Mouse (Mus musculus) MEL (cell line): ENCODE results near the gene Tmem50a. TPM values are rescaled to one million over a fixed set of nuclear protein-coding genes. Genes with fewer than 3 reads are reported as not detected.
A peak's percentile ranks its signal among the peaks of the same experiment; 100 is the strongest.

Experiments
- DNase-seq: peaks from one replicate; pipeline ENCODE4 v3.0.0; 2011; ENCODE audit warnings: low read depth, low spot score
- H3K27ac ChIP-seq: 2 replicates; pipeline ENCODE4 v1.5.1; 2012; ENCODE audit warnings: low read depth, mild to moderate bottlenecking, control low read depth, low read length, moderate library complexity; ENCODE audit not compliant: control insufficient read depth
- H3K27me3 ChIP-seq, 2 experiments: fragments of 150-350 bp in 1 of 2; sonication (generic) in 1 of 2; 2 replicates each; pipeline ENCODE4 v1.6.1; 2012; ENCODE audit warnings: low read length in 2 of 2, mild to moderate bottlenecking in 2 of 2, improper control_type of control experiment in 1 of 2, moderate library complexity in 1 of 2; ENCODE audit not compliant: insufficient read depth in 2 of 2, control insufficient read depth in 1 of 2
- H3K36me3 ChIP-seq, 2 experiments: 2 replicates each; pipeline ENCODE4 v1.6.1; 2012 to 2014; ENCODE audit warnings: low read length in 2 of 2, improper control_type of control experiment in 1 of 2, inconsistent platforms in 1 of 2, mild to moderate bottlenecking in 1 of 2; ENCODE audit not compliant: insufficient read depth in 2 of 2, control insufficient read depth in 1 of 2
- H3K4me1 ChIP-seq, 2 experiments: fragments of 150-350 bp in 1 of 2; sonication (generic) in 1 of 2; 2 replicates each; pipeline ENCODE4 v1.6.1; 2012; ENCODE audit warnings: low read length in 2 of 2, improper control_type of control experiment in 1 of 2, mild to moderate bottlenecking in 1 of 2; ENCODE audit not compliant: insufficient read depth in 2 of 2, control insufficient read depth in 1 of 2
- H3K4me3 ChIP-seq, 2 experiments: fragments of 150-350 bp in 1 of 2; sonication (generic) in 1 of 2; 2 replicates each; pipeline ENCODE4 v1.5.1; 2012; ENCODE audit warnings: low read depth in 2 of 2, low read length in 2 of 2, mild to moderate bottlenecking in 2 of 2, moderate library complexity in 2 of 2, control low read depth in 1 of 2, improper control_type of control experiment in 1 of 2; ENCODE audit not compliant: control insufficient read depth in 1 of 2, insufficient read depth in 1 of 2
- H3K79me2 ChIP-seq: 2 replicates; pipeline ENCODE4 v1.6.1; 2012; ENCODE audit warnings: mild to moderate bottlenecking, low read length, moderate library complexity; ENCODE audit not compliant: control insufficient read depth, poor library complexity, insufficient read depth
- H3K9ac ChIP-seq: 2 replicates; pipeline ENCODE4 v1.6.1; 2012; ENCODE audit warnings: low read depth, mild to moderate bottlenecking, control low read depth, low read length, moderate library complexity; ENCODE audit not compliant: control insufficient read depth, poor library complexity, severe bottlenecking
- H3K9me3 ChIP-seq: fragments of 150-350 bp; sonication (generic); replicated peaks from 2 replicates; pipeline ENCODE4 v1.6.1; 2012; ENCODE audit warnings: mild to moderate bottlenecking, low read length, improper control_type of control experiment, moderate library complexity; ENCODE audit not compliant: insufficient read depth
- BHLHE40 ChIP-seq: IDR thresholded peaks from 2 replicates; pipeline ENCODE4 v1.6.1; 2012; ENCODE audit warnings: low read depth, mild to moderate bottlenecking, inconsistent platforms, low read length, improper control_type of control experiment, borderline replicate concordance
- CHD1 ChIP-seq: IDR thresholded peaks from 2 replicates; pipeline ENCODE4 v1.6.1; 2012; ENCODE audit warnings: low read depth, mild to moderate bottlenecking, inconsistent platforms, low read length, improper control_type of control experiment
- CTCF ChIP-seq, 3 experiments: IDR thresholded peaks in 2 of 3; conservative IDR thresholded peaks in 1 of 3; 2 replicates each; pipeline ENCODE4 v1.5.1; 2011 to 2012; ENCODE audit warnings: low read length in 3 of 3, low read depth in 2 of 3, mild to moderate bottlenecking in 2 of 3, improper control_type of control experiment in 1 of 3, inconsistent platforms in 1 of 3, mixed read lengths in 1 of 3, moderate library complexity in 1 of 3; ENCODE audit not compliant: control insufficient read depth in 1 of 3, insufficient read depth in 1 of 3, poor library complexity in 1 of 3, severe bottlenecking in 1 of 3
- E2F4 ChIP-seq: IDR thresholded peaks from 2 replicates; pipeline ENCODE4 v1.6.1; 2011; ENCODE audit warnings: low read depth, low read length, improper control_type of control experiment, borderline replicate concordance
- ELF1 ChIP-seq: IDR thresholded peaks from 2 replicates; pipeline ENCODE4 v1.6.1; 2014; ENCODE audit warnings: low read depth, mild to moderate bottlenecking, inconsistent platforms, low read length, improper control_type of control experiment, moderate library complexity
- EP300 ChIP-seq, 2 experiments: IDR thresholded peaks; 2 replicates each; pipeline ENCODE4 v1.6.1; 2011; ENCODE audit warnings: improper control_type of control experiment in 2 of 2, low read length in 2 of 2, low read depth in 1 of 2, mild to moderate bottlenecking in 1 of 2
- ETS1 ChIP-seq: IDR thresholded peaks from 2 replicates; pipeline ENCODE4 v1.6.1; 2012; ENCODE audit warnings: low read depth, mild to moderate bottlenecking, inconsistent platforms, low read length, improper control_type of control experiment, moderate library complexity
- GATA1 ChIP-seq: IDR thresholded peaks from 2 replicates; pipeline ENCODE4 v1.6.1; 2011; ENCODE audit warnings: low read depth, low read length, improper control_type of control experiment
- HCFC1 ChIP-seq: IDR thresholded peaks from 2 replicates; pipeline ENCODE4 v1.6.1; 2012; ENCODE audit warnings: low read depth, mild to moderate bottlenecking, inconsistent platforms, low read length, improper control_type of control experiment, moderate library complexity
- JUND ChIP-seq: IDR thresholded peaks from 2 replicates; pipeline ENCODE4 v1.6.1; 2011; ENCODE audit warnings: low read depth, mild to moderate bottlenecking, improper control_type of control experiment, low read length
- KAT2A ChIP-seq: conservative IDR thresholded peaks from 2 replicates; pipeline ENCODE4 v1.6.1; 2012; ENCODE audit warnings: low read depth, low read length, improper control_type of control experiment, inconsistent platforms
- MAZ ChIP-seq: IDR thresholded peaks from 2 replicates; pipeline ENCODE4 v1.6.1; 2012; ENCODE audit warnings: low read depth, mild to moderate bottlenecking, inconsistent platforms, low read length, improper control_type of control experiment
- MYC ChIP-seq: IDR thresholded peaks from 2 replicates; pipeline ENCODE4 v1.6.1; 2011; ENCODE audit warnings: low read depth, mild to moderate bottlenecking, low read length, improper control_type of control experiment, moderate library complexity
- NRF1 ChIP-seq: IDR thresholded peaks from 2 replicates; pipeline ENCODE4 v1.6.1; 2014; ENCODE audit warnings: low read depth, mild to moderate bottlenecking, inconsistent platforms, low read length, improper control_type of control experiment, moderate library complexity; ENCODE audit not compliant: poor library complexity, insufficient read depth, severe bottlenecking
- POLR2AphosphoS5 ChIP-seq: IDR thresholded peaks from 2 replicates; pipeline ENCODE4 v1.6.1; 2012; ENCODE audit warnings: low read depth, borderline replicate concordance, mild to moderate bottlenecking, inconsistent platforms, low read length, moderate library complexity, mixed read lengths
- RAD21 ChIP-seq: IDR thresholded peaks from 2 replicates; pipeline ENCODE4 v1.6.1; 2011; ENCODE audit warnings: mild to moderate bottlenecking, low read depth, low read length, improper control_type of control experiment
- SMC3 ChIP-seq: IDR thresholded peaks from 2 replicates; pipeline ENCODE4 v1.6.1; 2011; ENCODE audit warnings: low read depth, low read length, improper control_type of control experiment
- TCF12 ChIP-seq: IDR thresholded peaks from 2 replicates; pipeline ENCODE4 v1.6.1; 2014; ENCODE audit warnings: low read depth, mild to moderate bottlenecking, inconsistent platforms, low read length, improper control_type of control experiment, moderate library complexity
- UBTF ChIP-seq: IDR thresholded peaks from 2 replicates; pipeline ENCODE4 v1.6.1; 2012; ENCODE audit warnings: low read depth, mild to moderate bottlenecking, inconsistent platforms, low read length, improper control_type of control experiment, moderate library complexity, borderline replicate concordance; ENCODE audit not compliant: insufficient read depth
- ZNF384 ChIP-seq: IDR thresholded peaks from 2 replicates; pipeline ENCODE4 v1.6.1; 2012; ENCODE audit warnings: low read depth, mild to moderate bottlenecking, inconsistent platforms, low read length, improper control_type of control experiment
- polyA plus RNA-seq, 2 experiments: library from polyadenylated mRNA; stranded (reverse) in 1 of 2; unstranded in 1 of 2; fragments of >175 nt in 1 of 2; fragments of >200 nt in 1 of 2; gene quantifications; 2 replicates each; pipeline versions ENCODE4 v1.2.1 to v1.2.4; 2012; ENCODE audit warnings: low replicate concordance in 2 of 2, low read depth in 1 of 2; ENCODE audit not compliant: insufficient read length in 2 of 2, insufficient read depth in 1 of 2, missing spikeins in 1 of 2
- total RNA-seq: library from RNA; depleted of rRNA; stranded (reverse); fragments of 300-350 nt; gene quantifications from 2 replicates; pipeline ENCODE4 v1.2.3, GENCODE M21; 2012

The Tmem50a gene
- total and polyA plus RNA-seq, 3 experiments: 58.5 to 115 TPM; not detected in 1

- Histone ChIP-seq H3K79me2 (no peaks in the 10 kb centered on the region), H3K4me1 (no peaks in the 10 kb centered on the region), H3K27me3 (no peaks in the 10 kb centered on the region)
- TF ChIP-seq CTCF (IDR thresholded peaks at IDR 0.05 in 2 of 3, conservative IDR thresholded peaks at IDR 0.05 in 1 of 3; ENCODE audit: control insufficient read depth in 1 of 3, insufficient read depth in 1 of 3, low read depth in 2 of 3, low read length in 3 of 3, poor library complexity in 1 of 3, severe bottlenecking in 1 of 3) (peak; percentile 62 to 82 (median 69)), SMC3 (peak; percentile 22; the same call in 1 of the 2 replicates), BHLHE40 (no peak), KAT2A (no peak), UBTF (no peak), MYC (peak; percentile 76; the same call in 1 of the 2 replicates), POLR2AphosphoS5 (no peak)
- TF ChIP-seq, all 39 proteins: peak for 3
- peak; percentile 39 for DNase-seq
- Histone ChIP-seq H3K9ac (no peak overlapping the region), H3K36me3 (no peaks in the 10 kb centered on the region), H3K4me3 (no peak overlapping the region), H3K27ac (no peak overlapping the region), H3K9me3 (no peaks in the 10 kb centered on the region)
Observed at GRCm38 (mm10) chr4:134880041-134880440, 34.8 kb downstream of the Tmem50a start.

GRCm38 (mm10) chr4:134879410-134879981 lies 35.3 kb downstream of the Tmem50a start:
- Histone ChIP-seq H3K27ac (no peak overlapping the region), H3K9ac (no peak overlapping the region), H3K27me3 (no peaks in the 10 kb centered on the region), H3K36me3 (no peaks in the 10 kb centered on the region), H3K9me3 (no peaks in the 10 kb centered on the region), H3K4me1 (no peaks in the 10 kb centered on the region), H3K4me3 (no peak overlapping the region), H3K79me2 (no peaks in the 10 kb centered on the region)
- TF ChIP-seq EP300 (IDR thresholded peaks at IDR 0.05; ENCODE audit: low read depth in 1 of 2, low read length in 2 of 2): no peak
- TF ChIP-seq HCFC1: no peak
- peak; percentile 28 to 80 (median 69) for TF ChIP-seq CTCF (IDR thresholded peaks at IDR 0.05 in 2 of 3, conservative IDR thresholded peaks at IDR 0.05 in 1 of 3; ENCODE audit: control insufficient read depth in 1 of 3, insufficient read depth in 1 of 3, low read depth in 2 of 3, low read length in 3 of 3, poor library complexity in 1 of 3, severe bottlenecking in 1 of 3)
- peak; percentile 49 for TF ChIP-seq RAD21
- TF ChIP-seq SMC3: peak; percentile 56
- no peak for TF ChIP-seq NRF1
- peak; percentile 35 for DNase-seq

GRCm38 (mm10) chr4:134876171-134876570 lies 38.7 kb downstream of the Tmem50a start:
- Histone ChIP-seq H3K27me3 (no peaks in the 10 kb centered on the region), H3K4me1 (peaks cover 3 to 4% of the 10 kb centered on the region in 2 experiments; a peak in 2 of 4 replicates), H3K27ac (no peak overlapping the region)
- TF ChIP-seq ETS1 (no peak), JUND (no peak), E2F4 (no peak), MYC (no peak), UBTF (no peak), MAZ (no peak), HCFC1 (no peak), GATA1 (no peak), POLR2AphosphoS5 (no peak), EP300 (IDR thresholded peaks at IDR 0.05; ENCODE audit: low read depth in 1 of 2, low read length in 2 of 2) (no peak), ELF1 (no peak), KAT2A (no peak), BHLHE40 (no peak), ZNF384 (no peak), CHD1 (no peak), TCF12 (no peak)
- TF ChIP-seq, all 39 proteins: peak for 0
- no peak for DNase-seq
- H3K36me3 ChIP-seq: peaks cover 0 to 3% of the 10 kb centered on the region in 2 experiments; a peak in 1 of 4 replicates
- H3K9ac ChIP-seq: no peak overlapping the region
- no peaks in the 10 kb centered on the region for H3K79me2 ChIP-seq
- H3K4me3 ChIP-seq: no peak overlapping the region
- H3K9me3 ChIP-seq: no peaks in the 10 kb centered on the region
